Mouse (Mus musculus) embryonic facial prominence, embryonic 12.5 days (tissue): ENCODE measurements around the gene A930018P22Rik. TPM values are rescaled to one million over a fixed set of nuclear protein-coding genes. Genes with fewer than 3 reads are reported as not detected.

Experiments
- ATAC-seq: fragments of 200-750 bp; cut with Nextera tagmentation; 2 replicates; pipeline ENCODE4 v1.8.0; 2017; ENCODE audit not compliant: insufficient number of reproducible peaks, insufficient read depth, low FRiP score, low TSS enrichment
- H3K27ac ChIP-seq: fragments of 300-500 bp; sonication (generic); 2 replicates; pipeline ENCODE4 v1.5.1; 2016; ENCODE audit warnings: mild to moderate bottlenecking
- H3K27me3 ChIP-seq: fragments of 300-500 bp; sonication (generic); 2 replicates; pipeline ENCODE4 v1.6.1; 2016; ENCODE audit warnings: mild to moderate bottlenecking, moderate library complexity
- H3K36me3 ChIP-seq: fragments of 300-500 bp; sonication (generic); 2 replicates; pipeline ENCODE4 v1.6.1; 2016; ENCODE audit warnings: mild to moderate bottlenecking
- H3K4me1 ChIP-seq: fragments of 300-500 bp; sonication (generic); 2 replicates; pipeline ENCODE4 v1.6.1; 2016
- H3K4me2 ChIP-seq: fragments of 300-500 bp; sonication (generic); replicated peaks from 2 replicates; pipeline ENCODE4 v1.6.1; 2016; ENCODE audit warnings: mild to moderate bottlenecking, moderate library complexity
- H3K4me3 ChIP-seq: fragments of 300-500 bp; sonication (generic); 2 replicates; pipeline ENCODE4 v1.5.1; 2016; ENCODE audit warnings: mild to moderate bottlenecking
- H3K9ac ChIP-seq: fragments of 300-500 bp; sonication (generic); 2 replicates; pipeline ENCODE4 v1.6.1; 2016; ENCODE audit warnings: mild to moderate bottlenecking, moderate library complexity
- H3K9me3 ChIP-seq: fragments of 300-500 bp; sonication (generic); 2 replicates; pipeline ENCODE4 v1.6.1; 2016; ENCODE audit warnings: mild to moderate bottlenecking, moderate library complexity
- WGBS: fragments of 180-500 bp; shearing (Covaris S2); methylation state at CpG from one replicate; pipeline ENCODE4 v1.1.7; 2016; 5-methylcytosine and 5-hydroxymethylcytosine counted together
- polyA plus RNA-seq: library from polyadenylated mRNA; unstranded; fragments of >200 nt; fragmentation: Nextera tagmentation; extraction: Ambion mirVana; gene quantifications from 2 replicates; pipeline ENCODE4 v1.2.1, GENCODE M21; 2016

A930018P22Rik gene
- polyA plus RNA-seq, 1 experiment from 2014 or later, result not detected

GRCm38 (mm10) chr2:104135920-104136319 lies 13.4 kb downstream of the A930018P22Rik start:
- WGBS, result 59% methylated on average over 2 of the region's 2 CpGs
- ATAC-seq, result no peak

GRCm38 (mm10) chr2:104142140-104142539 lies 19.6 kb downstream of the A930018P22Rik start:
- Histone ChIP-seq H3K9ac (no peak overlapping the region), H3K4me1 (no peaks in the 10 kb centered on the region), H3K27me3 (no peaks in the 10 kb centered on the region), H3K27ac (no peak overlapping the region), H3K9me3 (no peaks in the 10 kb centered on the region), H3K4me3 (no peak overlapping the region), H3K36me3 (no peaks in the 10 kb centered on the region), H3K4me2 (no peak overlapping the region)
- WGBS, result 89% methylated on average over 8 of the region's 8 CpGs
- ATAC-seq, result no peak

More at GRCm38 (mm10) chr2:104135920-104136319, 13.4 kb downstream of the A930018P22Rik start:
- no peaks in the 10 kb centered on the region for H3K4me1 ChIP-seq
- no peak overlapping the region for H3K4me2 ChIP-seq
- H3K27me3 ChIP-seq, result no peaks in the 10 kb centered on the region
- H3K27ac ChIP-seq, result no peak overlapping the region
- no peaks in the 10 kb centered on the region for H3K9me3 ChIP-seq
- H3K9ac ChIP-seq, result no peak overlapping the region
- H3K36me3 ChIP-seq, result no peaks in the 10 kb centered on the region
- no peak overlapping the region for H3K4me3 ChIP-seq

GRCm38 (mm10) chr2:104144004-104144403 lies 21.4 kb downstream of the A930018P22Rik start:
- Histone ChIP-seq H3K9ac (no peak overlapping the region), H3K4me1 (no peaks in the 10 kb centered on the region), H3K27me3 (no peaks in the 10 kb centered on the region), H3K9me3 (no peaks in the 10 kb centered on the region), H3K4me2 (no peak overlapping the region), H3K27ac (no peak overlapping the region), H3K36me3 (no peaks in the 10 kb centered on the region), H3K4me3 (no peak overlapping the region)
- ATAC-seq, result no peak
- WGBS, result 89% methylated on average over 12 of the region's 12 CpGs

GRCm38 (mm10) chr2:104145983-104146382 lies 23.4 kb downstream of the A930018P22Rik start:
- no peaks in the 10 kb centered on the region for H3K9me3 ChIP-seq
- H3K27me3 ChIP-seq, result no peaks in the 10 kb centered on the region
- 65% methylated on average over 1 of the region's 1 CpGs for WGBS
- no peaks in the 10 kb centered on the region for H3K4me1 ChIP-seq
- H3K36me3 ChIP-seq, result no peaks in the 10 kb centered on the region
- ATAC-seq, result no peak
- no peak overlapping the region for H3K4me2 ChIP-seq
- no peak overlapping the region for H3K27ac ChIP-seq
- no peak overlapping the region for H3K4me3 ChIP-seq
- no peak overlapping the region for H3K9ac ChIP-seq

GRCm38 (mm10) chr2:104147910-104148561 lies 25.5 kb downstream of the A930018P22Rik start:
- no peaks in the 10 kb centered on the region for H3K27me3 ChIP-seq
- H3K9ac ChIP-seq, result no peak overlapping the region
- no peak overlapping the region for H3K27ac ChIP-seq
- ATAC-seq, result no peak
- H3K9me3 ChIP-seq, result no peaks in the 10 kb centered on the region
- H3K4me2 ChIP-seq, result no peak overlapping the region
- H3K4me3 ChIP-seq, result no peak overlapping the region
- WGBS, result 73% methylated on average over 4 of the region's 4 CpGs
- H3K4me1 ChIP-seq, result no peaks in the 10 kb centered on the region
- H3K36me3 ChIP-seq, result no peaks in the 10 kb centered on the region

- Histone ChIP-seq H3K4me1 (no peaks in the 10 kb centered on the region), H3K9me3 (no peaks in the 10 kb centered on the region), H3K4me2 (no peak overlapping the region), H3K4me3 (no peak overlapping the region), H3K27ac (no peak overlapping the region), H3K9ac (no peak overlapping the region), H3K36me3 (no peaks in the 10 kb centered on the region), H3K27me3 (no peaks in the 10 kb centered on the region)
- WGBS, result 73% methylated on average over 6 of the region's 6 CpGs
- no peak for ATAC-seq
Measured at GRCm38 (mm10) chr2:104150608-104151397, 28.2 kb downstream of the A930018P22Rik start.

- ATAC-seq, result no peak
- H3K27ac ChIP-seq, result no peak overlapping the region
- no peaks in the 10 kb centered on the region for H3K9me3 ChIP-seq
- WGBS, result 86% methylated on average over 4 of the region's 4 CpGs
- H3K36me3 ChIP-seq, result no peaks in the 10 kb centered on the region
- no peaks in the 10 kb centered on the region for H3K4me1 ChIP-seq
- H3K27me3 ChIP-seq, result no peaks in the 10 kb centered on the region
- H3K9ac ChIP-seq, result no peak overlapping the region
- no peak overlapping the region for H3K4me2 ChIP-seq
- no peak overlapping the region for H3K4me3 ChIP-seq
Measured at GRCm38 (mm10) chr2:104153345-104153744, 30.8 kb downstream of the A930018P22Rik start.

GRCm38 (mm10) chr2:104153876-104154275 lies 31.3 kb downstream of the A930018P22Rik start:
- Histone ChIP-seq H3K4me3 (no peak overlapping the region), H3K9me3 (no peaks in the 10 kb centered on the region), H3K36me3 (no peaks in the 10 kb centered on the region), H3K9ac (no peak overlapping the region), H3K4me2 (no peak overlapping the region), H3K27ac (no peak overlapping the region), H3K4me1 (no peaks in the 10 kb centered on the region), H3K27me3 (no peaks in the 10 kb centered on the region)
- 87% methylated on average over 3 of the region's 3 CpGs for WGBS
- ATAC-seq, result no peak

- Histone ChIP-seq H3K4me2 (no peak overlapping the region), H3K27ac (no peak overlapping the region), H3K9ac (no peak overlapping the region), H3K4me1 (no peaks in the 10 kb centered on the region), H3K9me3 (no peaks in the 10 kb centered on the region), H3K36me3 (no peaks in the 10 kb centered on the region), H3K4me3 (no peak overlapping the region), H3K27me3 (no peaks in the 10 kb centered on the region)
- WGBS, result 69% methylated on average over 4 of the region's 4 CpGs
- ATAC-seq, result no peak
Measured at GRCm38 (mm10) chr2:104157831-104158230, 35.3 kb downstream of the A930018P22Rik start.

GRCm38 (mm10) chr2:104163418-104163817 lies 40.8 kb downstream of the A930018P22Rik start:
- 77% methylated on average over 7 of the region's 7 CpGs for WGBS
- Histone ChIP-seq H3K4me2 (no peak overlapping the region), H3K36me3 (no peaks in the 10 kb centered on the region), H3K4me1 (no peaks in the 10 kb centered on the region), H3K27ac (no peak overlapping the region), H3K27me3 (no peaks in the 10 kb centered on the region), H3K9me3 (no peaks in the 10 kb centered on the region), H3K4me3 (no peak overlapping the region), H3K9ac (no peak overlapping the region)
- ATAC-seq, result no peak

GRCm38 (mm10) chr2:104163978-104164487 lies 41.5 kb downstream of the A930018P22Rik start:
- no peak overlapping the region for H3K9ac ChIP-seq
- no peak overlapping the region for H3K27ac ChIP-seq
- no peak overlapping the region for H3K4me3 ChIP-seq
- no peaks in the 10 kb centered on the region for H3K36me3 ChIP-seq
- H3K4me2 ChIP-seq, result no peak overlapping the region
- no peak for ATAC-seq
- no peaks in the 10 kb centered on the region for H3K9me3 ChIP-seq
- H3K4me1 ChIP-seq, result no peaks in the 10 kb centered on the region
- 92% methylated on average over 4 of the region's 4 CpGs for WGBS
- H3K27me3 ChIP-seq, result no peaks in the 10 kb centered on the region

GRCm38 (mm10) chr2:104165631-104166030 lies 43.1 kb downstream of the A930018P22Rik start:
- no peak overlapping the region for H3K9ac ChIP-seq
- no peaks in the 10 kb centered on the region for H3K27me3 ChIP-seq
- no peaks in the 10 kb centered on the region for H3K36me3 ChIP-seq
- H3K4me3 ChIP-seq, result no peak overlapping the region
- no peaks in the 10 kb centered on the region for H3K4me1 ChIP-seq
- no peak overlapping the region for H3K4me2 ChIP-seq
- WGBS, result 94% methylated on average over 2 of the region's 2 CpGs
- ATAC-seq, result no peak
- no peaks in the 10 kb centered on the region for H3K9me3 ChIP-seq
- no peak overlapping the region for H3K27ac ChIP-seq
